In the genomic region with DNA sequence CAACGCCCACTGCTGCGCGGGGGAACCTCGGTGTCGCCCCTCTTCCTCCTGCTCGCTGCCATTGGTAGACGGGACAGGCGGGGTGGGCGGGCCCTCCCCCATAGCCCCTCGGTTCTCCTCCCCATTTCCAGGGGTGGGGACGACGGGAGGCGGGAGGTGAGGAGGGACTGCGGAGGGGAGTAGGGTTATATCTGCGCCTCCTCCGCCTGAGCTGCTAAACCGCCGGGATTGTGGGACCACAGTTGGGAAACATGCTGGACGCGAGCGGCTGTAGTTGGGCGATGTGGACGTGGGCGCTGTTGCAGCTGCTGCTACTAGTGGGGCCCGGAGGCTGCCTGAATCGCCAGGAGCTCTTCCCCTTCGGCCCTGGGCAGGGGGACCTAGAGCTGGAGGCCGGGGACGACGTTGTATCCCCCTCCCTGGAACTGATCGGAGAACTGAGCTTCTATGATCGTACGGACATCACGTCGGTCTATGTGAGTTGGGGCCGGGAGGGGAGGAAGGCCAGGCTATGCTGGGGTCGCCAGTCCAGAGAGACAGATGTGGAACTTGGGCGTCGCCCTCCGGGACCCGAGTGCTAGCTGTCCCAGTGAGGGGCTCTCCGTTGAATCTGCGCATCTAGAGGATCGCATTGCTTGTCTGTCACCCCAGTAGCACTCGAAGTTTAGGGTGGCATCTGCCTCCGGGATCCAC, we compare ENCODE assay signal across 8 mouse cellular contexts.
DNase-seq lines count a peak whose midpoint lies in the region; TF ChIP-seq lines count a peak whose summit lies in the region.
"Not testable (repeated sequence)": the region's sequence is repeated elsewhere in the genome, so short reads cannot be mapped to it uniquely, and the experiment has no call there.

No protein-coding gene starts in this region.

- H3K27me3 ChIP-seq in liver, adult 2 months (ENCODE audit: control insufficient read depth, insufficient read depth, low read length); midbrain, embryonic 10.5 days (ENCODE audit: low read depth, poor library complexity, severe bottlenecking): not testable (repeated sequence)

- TF ChIP-seq CTCF in embryonic fibroblast, embryonic 13.5 days (IDR thresholded peaks at IDR 0.05; ENCODE audit: borderline replicate concordance, insufficient read depth, low read length); liver, adult 2 months (IDR thresholded peaks at IDR 0.05; ENCODE audit: low read depth, low read length): not testable (repeated sequence)

- H3K4me3 ChIP-seq in embryonic fibroblast, embryonic 13.5 days (ENCODE audit: insufficient read depth, low read length) = peak overlapping the region; percentile 45; the same call in 1 of the 2 replicates
- peak overlapping the region; percentile 41; the same call in 1 of the 2 replicates for H3K4me3 ChIP-seq in liver, adult 2 months (ENCODE audit: insufficient read depth, low read depth, low read length)
- peak overlapping the region; percentile 43 for H3K4me3 ChIP-seq in midbrain, embryonic 10.5 days

- peak; percentile 27 for DNase-seq in NIH3T3 (ENCODE audit: low read depth)
- peak; percentile 98 for DNase-seq in heart, adult 11 months
- peak; percentile 54 for DNase-seq in heart, postnatal 4 days
- DNase-seq in kidney, adult 9 months = peak; percentile 24
- DNase-seq in liver, adult 2 months (ENCODE audit: extremely low read depth, low read depth, low spot score) = not testable (repeated sequence)
- DNase-seq in midbrain, embryonic 10.5 days (ENCODE audit: low spot score) = peak; percentile 16
- DNase-seq in ovary, postnatal 14 days (ENCODE audit: low spot score) = peak; percentile 19

- H3K79me2 ChIP-seq in liver, adult 2 months (ENCODE audit: control insufficient read depth, insufficient read depth, low read length) = not testable (repeated sequence)

- 0 out of 2 replicates have a peak, but pooled peaks have one; percentile 29 for TF ChIP-seq POLR2A in embryonic fibroblast, embryonic 13.5 days (IDR thresholded peaks at IDR 0.05; ENCODE audit: low read depth, low read length)
- TF ChIP-seq POLR2A in liver, adult 2 months (IDR thresholded peaks at IDR 0.05; ENCODE audit: extremely low read depth, insufficient read depth, low read length) = not testable (repeated sequence)

- H3K9ac ChIP-seq in liver, adult 2 months (ENCODE audit: low read depth, low read length) = not testable (repeated sequence)

- H3K9me3 ChIP-seq in midbrain, embryonic 10.5 days (replicated peaks) = not testable (repeated sequence)

- WGBS in liver, adult 2 months = 1% methylated on average over 32 of the region's 46 CpGs
- under 1% methylated on average over 33 of the region's 46 CpGs for WGBS in midbrain, embryonic 10.5 days

- not testable (repeated sequence) for H3K36me3 ChIP-seq in liver, adult 2 months (ENCODE audit: control insufficient read depth, insufficient read depth, low read length); midbrain, embryonic 10.5 days

- not testable (repeated sequence) for H3K4me1 ChIP-seq in embryonic fibroblast, embryonic 13.5 days (ENCODE audit: control insufficient read depth, insufficient read depth, low read length); liver, adult 2 months (ENCODE audit: control insufficient read depth, insufficient read depth, low read length); midbrain, embryonic 10.5 days

- H3K27ac ChIP-seq in embryonic fibroblast, embryonic 13.5 days (ENCODE audit: insufficient read depth, low read length) = peak overlapping the region; percentile 31; the same call in 1 of the 2 replicates
- H3K27ac ChIP-seq in liver, adult 2 months (replicated peaks; ENCODE audit: insufficient read depth, low read depth, low read length); midbrain, embryonic 10.5 days (replicated peaks): not testable (repeated sequence)
